Mouse (Mus musculus): ENCODE results near the gene Rbm44.

- no peak for TF ChIP-seq POLR2A (IDR thresholded peaks at IDR 0.05; ENCODE audit: control insufficient read depth in 1 of 2, insufficient read depth in 1 of 2, low read depth in 1 of 2, low read length in 2 of 2, poor library complexity in 1 of 2)
- no peak for TF ChIP-seq CTCF (IDR thresholded peaks at IDR 0.05 in 2 of 3, conservative IDR thresholded peaks at IDR 0.05 in 1 of 3; ENCODE audit: control insufficient read depth in 1 of 3, insufficient read depth in 1 of 3, low read depth in 2 of 3, low read length in 3 of 3, poor library complexity in 1 of 3, severe bottlenecking in 1 of 3)
- no peak for TF ChIP-seq ZMIZ1 (IDR thresholded peaks at IDR 0.05; ENCODE audit: low read depth, low read length)
- TF ChIP-seq E2F4 (IDR thresholded peaks at IDR 0.05; ENCODE audit: borderline replicate concordance, low read depth, low read length): no peak
- TF ChIP-seq ETS1 (IDR thresholded peaks at IDR 0.05; ENCODE audit: low read depth, low read length): no peak
- TF ChIP-seq NRF1 (IDR thresholded peaks at IDR 0.05; ENCODE audit: insufficient read depth, low read depth, low read length, poor library complexity, severe bottlenecking): no peak
- TF ChIP-seq HCFC1 (IDR thresholded peaks at IDR 0.05; ENCODE audit: low read depth, low read length): no peak
- no peak for TF ChIP-seq RCOR1 (IDR thresholded peaks at IDR 0.05; ENCODE audit: low read depth, low read length)
- no peak for TF ChIP-seq EP300 (IDR thresholded peaks at IDR 0.05; ENCODE audit: low read depth in 1 of 2, low read length in 2 of 2)
- no peak for TF ChIP-seq MAFK (IDR thresholded peaks at IDR 0.05; ENCODE audit: borderline replicate concordance, low read depth, low read length)
- TF ChIP-seq NELFE (IDR thresholded peaks at IDR 0.05; ENCODE audit: low read depth, low read length): no peak
- TF ChIP-seq USF1 (IDR thresholded peaks at IDR 0.05; ENCODE audit: low read depth, low read length): no peak
- TF ChIP-seq BHLHE40 (IDR thresholded peaks at IDR 0.05; ENCODE audit: borderline replicate concordance, low read depth, low read length): no peak
These were observed 56.2 kb downstream of the Rbm44 start for GRCm38 (mm10) chr1:91201122-91201521.
